Mouse (Mus musculus) cerebellum, adult 2 months (tissue): ENCODE results near the gene Olfr64.

Experiments
- CTCF ChIP-seq: fragments of 200-500 bp; IDR thresholded peaks from 2 replicates; pipeline ENCODE4 v1.5.1; 2011; ENCODE audit warnings: low read depth, mild to moderate bottlenecking, control low read depth, low read length, moderate library complexity, borderline replicate concordance; ENCODE audit not compliant: insufficient read depth
- POLR2A ChIP-seq: fragments of 200-500 bp; IDR thresholded peaks from 2 replicates; pipeline ENCODE4 v1.6.1; 2011; ENCODE audit warnings: low read length, control low read depth, borderline replicate concordance; ENCODE audit not compliant: insufficient read depth

DNA sequence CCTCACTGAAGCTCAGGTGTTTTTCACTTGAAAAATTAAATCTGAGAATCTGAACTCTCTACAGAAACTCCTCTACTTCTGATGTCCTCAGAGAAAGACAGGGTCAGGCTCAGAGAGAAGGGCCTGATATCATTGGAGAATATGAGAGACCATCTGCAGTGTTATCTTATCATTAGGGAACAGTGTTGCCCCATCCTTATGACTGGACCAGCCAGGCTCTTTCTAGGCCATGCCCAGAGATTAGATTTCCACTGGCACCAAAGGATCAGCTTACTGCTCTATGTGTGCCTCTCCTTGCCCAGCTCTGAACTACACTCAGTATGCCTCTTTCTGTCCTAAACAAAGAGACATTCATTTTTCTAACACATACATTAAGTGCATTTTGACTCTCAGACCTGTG is 21.1 kb upstream of the Olfr64 start:
- TF ChIP-seq POLR2A (no peak), CTCF (no peak)
